In the genomic region with DNA sequence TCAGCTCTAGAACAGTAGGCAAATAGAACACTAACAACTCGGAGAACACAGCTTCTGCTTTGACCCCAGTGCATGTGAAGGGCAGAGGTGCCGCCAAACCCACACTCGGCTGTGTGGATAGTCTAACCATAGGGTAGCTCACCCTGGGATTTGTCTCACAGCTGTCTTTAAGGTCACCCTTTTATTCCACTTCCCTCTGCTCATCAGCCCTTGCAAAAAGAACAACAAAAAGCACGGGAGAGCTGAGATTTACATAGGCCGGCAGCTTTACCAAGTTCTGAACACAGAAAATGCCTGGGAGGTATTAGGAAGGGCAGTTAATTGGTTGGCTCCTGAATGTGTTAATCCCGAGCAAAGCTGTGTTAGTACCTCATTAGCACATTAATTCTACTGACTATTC, we compare ENCODE assay signal across 23 mouse cellular contexts. TPM values are rescaled to one million over a fixed set of nuclear protein-coding genes. Genes with fewer than 3 reads are reported as not detected.
DNase-seq lines count a peak whose midpoint lies in the region; ATAC-seq and TF ChIP-seq lines count a peak whose summit lies in the region.
"Had no signal": no experiment of that assay in that cellular context is flagged by ENCODE, and none has a peak within 500 bp of the region (broad histone marks: within the 10 kb centered on the region; RNA-seq: fewer than 3 reads in every experiment).

No protein-coding gene starts in this region.

- no peak overlapping the region for H3K9ac ChIP-seq in heart, adult 2 months (ENCODE audit: low read depth, low read length)
- H3K9ac ChIP-seq in forebrain, embryonic 13.5 days: no peak overlapping the region
- H3K9ac ChIP-seq in midbrain, embryonic 13.5 days (replicated peaks): no peak overlapping the region
- H3K9ac ChIP-seq in intestine, postnatal 0 days (ENCODE audit: low read depth, low read length): no peak overlapping the region
- H3K9ac ChIP-seq: hindbrain, embryonic 15.5 days; kidney, embryonic 15.5 days; limb, embryonic 13.5 days; liver, embryonic 14.5 days; lung, embryonic 15.5 days had no signal

- no peak overlapping the region for H3K4me3 ChIP-seq in heart, adult 2 months
- no peak overlapping the region for H3K4me3 ChIP-seq in forebrain, embryonic 13.5 days
- H3K4me3 ChIP-seq in midbrain, embryonic 13.5 days (replicated peaks): no peak overlapping the region
- H3K4me3 ChIP-seq in intestine, postnatal 0 days (ENCODE audit: low read depth, low read length): no peak overlapping the region
- H3K4me3 ChIP-seq: embryonic facial prominence, embryonic 10.5 days; erythroblast, embryonic 14.5 days; hindbrain, embryonic 15.5 days; kidney, embryonic 15.5 days; limb, embryonic 13.5 days; lung, embryonic 15.5 days had no signal

- H3K4me1 ChIP-seq in heart, adult 2 months (ENCODE audit: control insufficient read depth, insufficient read depth, low read length): peaks cover 11% of the 10 kb centered on the region
- H3K4me1 ChIP-seq in forebrain, embryonic 13.5 days: peaks cover 57% of the 10 kb centered on the region
- H3K4me1 ChIP-seq in midbrain, embryonic 13.5 days (replicated peaks): peaks cover 47% of the 10 kb centered on the region
- H3K4me1 ChIP-seq in intestine, postnatal 0 days (replicated peaks; ENCODE audit: control insufficient read depth, insufficient read depth, low read length): no peaks in the 10 kb centered on the region

- ATAC-seq in forebrain, embryonic 13.5 days: peak; percentile 78
- ATAC-seq in midbrain, embryonic 13.5 days: no peak
- no peak for ATAC-seq in erythroblast, adult 5-6 weeks (replicated peaks; ENCODE audit: low FRiP score, poor library complexity, severe bottlenecking)
- no peak for ATAC-seq in intestine, postnatal 0 days
- ATAC-seq: activated CD4-positive, CD25-positive, alpha-beta regulatory T cell, adult 4 months; intestine, embryonic 16.5 days had no signal

- H3K36me3 ChIP-seq in heart, adult 2 months (ENCODE audit: control insufficient read depth, insufficient read depth, low read length): peaks cover 4% of the 10 kb centered on the region; the same call in 1 of the 2 replicates
- no peaks in the 10 kb centered on the region for H3K36me3 ChIP-seq in forebrain, embryonic 13.5 days (ENCODE audit: poor library complexity, severe bottlenecking)
- no peaks in the 10 kb centered on the region for H3K36me3 ChIP-seq in midbrain, embryonic 13.5 days
- H3K36me3 ChIP-seq in intestine, postnatal 0 days (ENCODE audit: control insufficient read depth, insufficient read depth): no peaks in the 10 kb centered on the region
- H3K36me3 ChIP-seq: embryonic facial prominence, embryonic 10.5 days; hindbrain, embryonic 15.5 days; kidney, embryonic 15.5 days; limb, embryonic 13.5 days; lung, embryonic 15.5 days had no signal

- TF ChIP-seq CTCF in heart, adult 2 months (IDR thresholded peaks at IDR 0.05): no peak
- no peak for TF ChIP-seq CTCF in intestine, postnatal 0 days (IDR thresholded peaks at IDR 0.05; ENCODE audit: low read depth)

- no peaks in the 10 kb centered on the region for H3K9me3 ChIP-seq in forebrain, embryonic 13.5 days (replicated peaks)
- H3K9me3 ChIP-seq in midbrain, embryonic 13.5 days: no peaks in the 10 kb centered on the region
- H3K9me3 ChIP-seq in intestine, postnatal 0 days (ENCODE audit: control insufficient read depth): no peaks in the 10 kb centered on the region
- H3K9me3 ChIP-seq: embryonic facial prominence, embryonic 10.5 days; hindbrain, embryonic 15.5 days; kidney, embryonic 15.5 days; limb, embryonic 13.5 days; lung, embryonic 15.5 days had no signal

- WGBS in heart, adult 2 months: 70% methylated on average over 6 of the region's 6 CpGs
- WGBS in forebrain, embryonic 13.5 days: 7% methylated on average over 6 of the region's 6 CpGs
- WGBS in midbrain, embryonic 13.5 days: 1% methylated on average over 6 of the region's 6 CpGs
- 73% methylated on average over 6 of the region's 6 CpGs for WGBS in intestine, postnatal 0 days

- H3K27me3 ChIP-seq in heart, adult 2 months (ENCODE audit: control insufficient read depth, insufficient read depth, low read length): no peaks in the 10 kb centered on the region
- peaks cover 17% of the 10 kb centered on the region; the same call in 1 of the 2 replicates for H3K27me3 ChIP-seq in forebrain, embryonic 13.5 days
- peaks cover 11% of the 10 kb centered on the region; the same call in 1 of the 2 replicates for H3K27me3 ChIP-seq in midbrain, embryonic 13.5 days
- H3K27me3 ChIP-seq in intestine, postnatal 0 days (replicated peaks; ENCODE audit: control insufficient read depth, insufficient read depth, low read length): no peaks in the 10 kb centered on the region
- H3K27me3 ChIP-seq: hindbrain, embryonic 15.5 days; kidney, embryonic 15.5 days; limb, embryonic 13.5 days; lung, embryonic 15.5 days had no signal

- intact Hi-C loops in heart, adult 2 months (cut with DNase I): no loop called here

- DNase-seq in heart, adult 2 months: no peak
- no peak for DNase-seq in heart, adult 18-20 months
- DNase-seq in ES-CJ7 (ENCODE audit: low read depth, low spot score): peak; percentile 54
- no peak for DNase-seq in right cerebral cortex, adult 2 months (ENCODE audit: low spot score in 2 of 2)
- DNase-seq: adrenal gland, postnatal 36 days; cerebellum, adult 8-10 months; gastrocnemius, postnatal 14 days; heart, postnatal 36 days; thymus, postnatal 25 days had no signal

- H3K79me2 ChIP-seq in heart, adult 2 months (replicated peaks; ENCODE audit: control insufficient read depth, insufficient read depth, low read length): no peaks in the 10 kb centered on the region

- peak overlapping the region; percentile 23 for H3K27ac ChIP-seq in heart, adult 2 months
- peak overlapping the region; percentile 61; the same call in 1 of the 2 replicates for H3K27ac ChIP-seq in forebrain, embryonic 13.5 days
- H3K27ac ChIP-seq in midbrain, embryonic 13.5 days: peak overlapping the region; percentile 30
- no peak overlapping the region for H3K27ac ChIP-seq in intestine, postnatal 0 days (ENCODE audit: low read depth, low read length)
- H3K27ac ChIP-seq: embryonic facial prominence, embryonic 10.5 days; hindbrain, embryonic 15.5 days; kidney, embryonic 15.5 days; limb, embryonic 13.5 days; liver, embryonic 14.5 days; lung, embryonic 15.5 days; macrophage had no signal

- TF ChIP-seq EP300 in heart, adult 2 months (IDR thresholded peaks at IDR 0.05; ENCODE audit: insufficient read depth, low read depth, low read length): no peak

- no peak overlapping the region for H3K4me2 ChIP-seq in forebrain, embryonic 13.5 days
- no peak overlapping the region for H3K4me2 ChIP-seq in midbrain, embryonic 13.5 days (replicated peaks)
- no peak overlapping the region for H3K4me2 ChIP-seq in intestine, postnatal 0 days (replicated peaks; ENCODE audit: low read depth)
- H3K4me2 ChIP-seq: hindbrain, embryonic 15.5 days; kidney, embryonic 15.5 days; limb, embryonic 13.5 days; lung, embryonic 15.5 days had no signal

- TF ChIP-seq POLR2A in heart, adult 2 months (IDR thresholded peaks at IDR 0.05; ENCODE audit: insufficient read depth, low read depth, low read length): no peak

RNA-seq across cellular contexts. Expression of a gene that starts 12.1 kb away (rescaled TPM):
- 10 to 100 TPM; 12.5 to 16.8 TPM for total RNA-seq in heart, adult 2 months (2021)
- 9.8 and 13.5 TPM in 2 replicates for polyA plus RNA-seq in heart, adult 2 months (2012; rRNA removed)
- total RNA-seq in heart, adult 18-20 months (2021): 10 to 100 TPM; 18.8 to 21.4 TPM
- 8.6 and 12.2 TPM in 2 replicates for polyA plus RNA-seq in forebrain, embryonic 13.5 days (2015; fragmentation: Nextera tagmentation; extraction: Ambion mirVana)
- 5.9 and 9.4 TPM in 2 replicates for polyA plus RNA-seq in midbrain, embryonic 13.5 days (2015; fragmentation: Nextera tagmentation; extraction: Ambion mirVana)
- total RNA-seq in erythroblast, adult 5-6 weeks (2015; ENCODE audit: low replicate concordance): 7.5 and 9.0 TPM in 2 replicates
- 7.6 and 9.8 TPM in 2 replicates for total RNA-seq in erythroblast, adult 5-6 weeks (2017; ENCODE audit: low replicate concordance)
- 6.1 and 6.8 TPM in 2 replicates for polyA plus RNA-seq in intestine, postnatal 0 days (2015; fragmentation: Nextera tagmentation; extraction: Ambion mirVana)

RNA-seq across cellular contexts. Expression of a gene that starts 35.1 kb away (rescaled TPM):
- total RNA-seq in heart, adult 2 months (2021): 1 to 10 TPM; 6.5 to 6.7 TPM
- 6.1 and 11.9 TPM in 2 replicates for polyA plus RNA-seq in heart, adult 2 months (2012; rRNA removed)
- 1 to 10 TPM; 6.7 to 7.8 TPM for total RNA-seq in heart, adult 18-20 months (2021)
- 0.50 and 0.52 TPM in 2 replicates for polyA plus RNA-seq in forebrain, embryonic 13.5 days (2015; fragmentation: Nextera tagmentation; extraction: Ambion mirVana)
- polyA plus RNA-seq in midbrain, embryonic 13.5 days (2015; fragmentation: Nextera tagmentation; extraction: Ambion mirVana): 0.64 and 0.79 TPM in 2 replicates
- 1.3 and 2.3 TPM in 2 replicates for total RNA-seq in erythroblast, adult 5-6 weeks (2015; ENCODE audit: low replicate concordance)
- 0.34 and 1.4 TPM in 2 replicates for total RNA-seq in erythroblast, adult 5-6 weeks (2017; ENCODE audit: low replicate concordance)
- polyA plus RNA-seq in intestine, postnatal 0 days (2015; fragmentation: Nextera tagmentation; extraction: Ambion mirVana): 2.8 and 3.4 TPM in 2 replicates
- polyA plus RNA-seq: erythroblast, embryonic 14.5 days had no signal

RNA-seq across cellular contexts. Expression of a gene that starts 47.0 kb away (rescaled TPM):
- 10 to 100 TPM; 22.2 to 23.0 TPM for total RNA-seq in heart, adult 2 months (2021)
- polyA plus RNA-seq in heart, adult 2 months (2012; rRNA removed): 18.0 and 19.0 TPM in 2 replicates
- total RNA-seq in heart, adult 18-20 months (2021): 10 to 100 TPM; 17.5 to 20.2 TPM
- 114 and 115 TPM in 2 replicates for polyA plus RNA-seq in forebrain, embryonic 13.5 days (2015; fragmentation: Nextera tagmentation; extraction: Ambion mirVana)
- polyA plus RNA-seq in midbrain, embryonic 13.5 days (2015; fragmentation: Nextera tagmentation; extraction: Ambion mirVana): 117 and 128 TPM in 2 replicates
- total RNA-seq in erythroblast, adult 5-6 weeks (2015; ENCODE audit: low replicate concordance): 2.3 and 3.8 TPM in 2 replicates
- total RNA-seq in erythroblast, adult 5-6 weeks (2017; ENCODE audit: low replicate concordance): 4.9 and 7.4 TPM in 2 replicates
- polyA plus RNA-seq in intestine, postnatal 0 days (2015; fragmentation: Nextera tagmentation; extraction: Ambion mirVana): 25.2 and 28.3 TPM in 2 replicates
